Mouse (Mus musculus) Patski (cell line): Measurements from ENCODE around the gene Tmem132c. TPM values are rescaled to one million over a fixed set of nuclear protein-coding genes. Genes with fewer than 3 reads are reported as not detected.

Experiments used
- ATAC-seq: fragments of 100-300 bp; one replicate; pipeline ENCODE4 v1.8.0; 2021
- CTCF ChIA-PET: fragments of 350-600 bp; sonication (Branson Sonifier 250); formaldehyde crosslinking; loops from one replicate; lab custom pipeline; 2022; ENCODE audit warnings: inconsistent platforms; lab: Charles Lee
- POLR2A ChIA-PET: fragments of 350-600 bp; sonication (Branson Sonifier 250); formaldehyde crosslinking; loops from one replicate; lab custom pipeline; 2022; ENCODE audit warnings: antibody characterized with exemption, inconsistent platforms; lab: Charles Lee
- DNase-seq: peaks from one replicate; pipeline ENCODE4 v3.0.0-alpha.2; 2011; ENCODE audit warnings: low read depth, low spot score
- H3K27me3 ChIP-seq: fragments of 371-371 bp; one replicate; pipeline ENCODE4 v1.5.1; 2021
- CTCF ChIP-seq: fragments of 100-300 bp; IDR thresholded peaks from one replicate; pipeline ENCODE4 v1.5.1; 2021
- in situ Hi-C: fragments of 300-500 bp; cut with MboI; formaldehyde crosslinking; loops from 3 replicates; pipeline ENCODE4 v1.11.1; 2018; ENCODE audit warnings: low pct_unique_long_range_greater_than_20kb, mixed read lengths
- polyA plus RNA-seq: library from polyadenylated mRNA; unstranded; gene quantifications from one replicate; pipeline ENCODE4 v1.2.3, GENCODE M21; 2021

The Tmem132c gene
- polyA plus RNA-seq, 1 experiment from 2014 or later: not detected

DNA sequence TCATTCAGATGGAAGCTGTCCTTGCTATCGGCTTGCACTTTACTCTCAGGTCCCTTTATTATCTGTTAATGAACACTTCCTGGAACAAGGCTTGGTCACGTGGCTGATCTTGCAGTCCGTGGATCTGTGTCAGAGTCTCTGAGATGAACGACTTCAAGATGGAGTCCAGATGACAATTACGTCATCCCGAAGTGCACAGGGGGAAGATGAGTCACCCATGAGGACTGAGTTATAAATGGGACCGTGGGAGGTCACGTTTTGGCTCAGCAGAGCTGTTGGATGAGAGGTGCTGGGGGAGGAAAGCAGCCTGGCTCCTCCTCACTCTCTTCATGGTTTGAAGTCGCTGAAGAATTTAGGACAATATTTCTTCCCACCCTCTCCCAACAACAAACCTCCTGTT, 132.6 kb downstream of the Tmem132c start:
- no peaks in the 10 kb centered on the region for H3K27me3 ChIP-seq
- in situ Hi-C loops: no loop called here
- TF ChIP-seq CTCF: no peak
- POLR2A ChIA-PET: no interaction called here
- no peak for ATAC-seq
- no peak for DNase-seq
- CTCF ChIA-PET: no interaction called here

DNA sequence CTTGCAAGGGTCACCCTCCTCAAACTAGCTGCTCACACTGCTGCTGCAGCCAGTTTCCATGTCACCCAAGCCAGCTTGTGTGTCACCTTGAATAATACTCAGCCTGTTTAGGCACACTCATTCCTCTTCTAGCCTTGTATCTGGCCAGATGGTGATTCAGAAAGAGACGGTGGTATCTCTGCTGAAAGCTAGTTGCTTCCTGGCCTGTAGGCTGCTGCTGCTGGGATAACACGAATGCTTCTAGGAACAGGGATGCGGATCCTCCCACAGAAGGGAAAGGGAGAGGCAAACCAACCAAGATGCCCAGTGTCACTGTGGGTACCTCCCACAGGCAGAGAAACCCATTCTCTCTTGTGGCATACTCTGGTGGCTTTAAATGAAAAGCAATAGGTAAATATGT, 134.0 kb downstream of the Tmem132c start:
- in situ Hi-C loops: no loop called here
- ChIA-PET POLR2A (no interaction called here), CTCF (interaction anchor here (1.5 kb wide), 1 partner anchor 11 kb away, joined by 3 read pairs; no protein-coding TSS in a partner anchor)
- H3K27me3 ChIP-seq: no peaks in the 10 kb centered on the region
- ATAC-seq (no peak), DNase-seq (no peak)
- TF ChIP-seq CTCF: no peak

DNA sequence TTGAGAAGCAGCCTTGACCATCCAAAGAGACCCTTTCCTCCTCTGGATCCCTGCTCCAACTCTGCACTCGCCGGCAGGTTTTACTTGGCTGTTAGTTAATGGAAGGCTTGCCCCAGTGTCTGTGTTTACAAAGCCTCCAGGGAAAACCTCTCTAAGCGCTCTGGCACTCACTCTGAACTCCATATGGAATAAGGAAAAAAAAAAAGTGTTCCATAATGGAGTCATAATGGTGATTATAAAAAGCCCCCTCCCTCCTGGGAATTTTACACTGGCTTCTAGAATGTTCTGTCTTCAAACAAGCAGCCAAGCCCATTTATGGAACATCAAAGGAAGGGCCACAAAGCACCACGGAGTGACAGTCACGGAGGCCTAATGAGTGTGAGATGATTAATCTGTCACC, 136.9 kb downstream of the Tmem132c start:
- CTCF ChIA-PET: no interaction called here
- POLR2A ChIA-PET: no interaction called here
- in situ Hi-C loops: no loop called here
- TF ChIP-seq CTCF: no peak
- no peak for DNase-seq
- ATAC-seq: no peak
- H3K27me3 ChIP-seq: no peaks in the 10 kb centered on the region

DNA sequence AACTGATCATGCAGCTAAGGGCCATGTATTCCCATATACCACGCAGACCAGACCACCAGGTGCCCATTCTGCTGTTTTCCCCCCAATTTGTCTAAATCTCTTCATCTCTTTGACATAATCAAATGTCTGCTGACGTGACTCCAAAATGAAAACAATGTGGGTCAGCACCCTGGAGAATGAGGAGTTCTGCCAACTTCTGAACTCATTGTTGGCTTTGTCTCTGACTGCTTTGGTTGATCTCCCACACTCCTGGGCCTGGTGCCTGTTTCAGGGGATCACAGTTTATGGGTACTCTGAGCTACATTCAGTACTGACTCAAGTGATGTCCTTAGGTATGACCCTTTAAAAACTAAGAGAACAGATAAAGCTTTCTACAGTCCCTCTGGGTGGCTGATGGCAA, 137.7 kb downstream of the Tmem132c start:
- CTCF ChIA-PET: no interaction called here
- ATAC-seq (no peak), DNase-seq (no peak)
- POLR2A ChIA-PET: no interaction called here
- TF ChIP-seq CTCF: no peak
- in situ Hi-C loops: no loop called here
- H3K27me3 ChIP-seq: no peaks in the 10 kb centered on the region

DNA sequence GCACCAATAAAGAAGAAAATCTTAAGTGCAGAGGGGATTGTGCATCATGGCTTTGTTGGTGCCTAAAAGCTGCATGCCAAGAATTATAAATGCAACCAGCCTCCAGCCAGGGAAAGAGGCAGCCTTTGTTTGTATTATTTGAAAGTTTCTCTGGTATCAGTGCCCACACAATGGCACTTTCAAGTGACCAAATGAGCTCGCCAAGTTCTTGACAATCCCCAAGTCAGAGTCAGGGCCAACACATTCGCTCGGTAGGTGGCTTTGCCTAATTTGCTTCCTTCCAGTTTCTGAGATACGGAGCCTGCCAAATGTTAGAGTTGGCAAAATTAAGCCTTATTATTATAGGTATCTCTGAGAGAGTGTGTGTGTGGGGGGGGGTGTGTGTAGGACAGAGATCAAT, 139.6 kb downstream of the Tmem132c start:
- DNase-seq (no peak), ATAC-seq (no peak)
- POLR2A ChIA-PET: no interaction called here
- in situ Hi-C loops: no loop called here
- H3K27me3 ChIP-seq: no peaks in the 10 kb centered on the region
- CTCF ChIA-PET: no interaction called here
- no peak for TF ChIP-seq CTCF

DNA sequence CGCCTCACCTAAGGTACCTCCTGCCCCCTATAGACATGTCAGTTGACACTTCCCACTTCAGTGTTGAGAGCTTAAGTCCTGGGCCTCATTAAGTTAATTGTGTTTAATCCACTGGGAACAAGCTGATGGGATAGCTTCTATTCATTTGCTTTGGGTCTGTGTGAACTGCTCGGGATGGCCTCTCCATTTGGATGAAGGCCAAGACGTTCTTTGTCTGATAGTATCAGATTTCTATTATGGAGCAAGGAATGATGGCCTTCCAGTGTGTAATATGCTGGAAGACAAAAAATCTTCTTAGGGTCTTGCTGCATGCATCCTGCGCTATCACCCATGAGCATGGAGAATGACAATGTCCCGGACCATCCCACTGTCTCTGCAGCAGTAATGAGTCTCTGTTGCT, 141.0 kb downstream of the Tmem132c start:
- DNase-seq: no peak
- no peak for ATAC-seq
- POLR2A ChIA-PET: no interaction called here
- in situ Hi-C loops: no loop called here
- TF ChIP-seq CTCF: no peak
- H3K27me3 ChIP-seq: no peaks in the 10 kb centered on the region
- CTCF ChIA-PET: no interaction called here

DNA sequence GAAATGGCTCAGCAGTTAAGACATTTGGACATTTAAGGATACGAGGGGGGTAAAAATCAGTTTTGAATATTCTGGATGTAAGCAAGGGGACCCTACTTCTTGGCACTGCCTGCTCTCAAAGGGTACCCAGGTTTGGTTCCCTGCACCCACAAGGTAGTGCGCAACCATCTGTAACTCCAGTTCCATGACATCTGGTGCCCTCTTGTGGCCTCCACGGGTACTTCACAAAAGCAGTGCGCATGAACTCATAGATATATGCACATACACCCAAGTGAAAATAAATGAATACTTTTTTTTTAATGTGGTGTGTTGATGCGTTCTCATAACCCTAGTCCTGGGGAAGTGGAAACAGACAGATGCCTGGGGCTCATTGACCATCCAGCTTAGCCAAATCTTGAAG, 149.6 kb downstream of the Tmem132c start:
- in situ Hi-C loops: no loop called here
- no peak for TF ChIP-seq CTCF
- ChIA-PET CTCF (no interaction called here), POLR2A (no interaction called here)
- no peak for DNase-seq
- no peak for ATAC-seq
- H3K27me3 ChIP-seq: no peaks in the 10 kb centered on the region

DNA sequence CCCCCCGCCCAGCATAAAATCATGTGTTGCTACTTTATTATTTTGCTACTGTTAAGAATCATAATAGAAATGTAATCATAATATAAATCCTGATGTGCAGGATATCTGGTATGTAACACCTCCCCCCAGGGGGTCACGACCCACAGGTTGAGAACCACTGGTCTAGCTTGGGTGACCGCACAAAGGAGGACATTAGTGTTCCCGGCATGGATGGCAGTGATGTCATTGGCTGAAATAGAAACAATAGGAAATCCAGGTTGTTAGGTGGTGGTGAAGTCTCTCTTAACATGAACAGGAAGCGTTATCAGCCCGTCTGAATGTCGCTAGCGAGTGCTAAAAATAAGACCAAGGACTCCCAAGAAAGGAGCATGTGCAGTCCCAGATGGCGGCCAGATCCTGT, 155.3 kb downstream of the Tmem132c start:
- TF ChIP-seq CTCF: no peak
- DNase-seq (no peak), ATAC-seq (no peak)
- in situ Hi-C loops: no loop called here
- POLR2A ChIA-PET: no interaction called here
- H3K27me3 ChIP-seq: no peaks in the 10 kb centered on the region
- CTCF ChIA-PET: no interaction called here

DNA sequence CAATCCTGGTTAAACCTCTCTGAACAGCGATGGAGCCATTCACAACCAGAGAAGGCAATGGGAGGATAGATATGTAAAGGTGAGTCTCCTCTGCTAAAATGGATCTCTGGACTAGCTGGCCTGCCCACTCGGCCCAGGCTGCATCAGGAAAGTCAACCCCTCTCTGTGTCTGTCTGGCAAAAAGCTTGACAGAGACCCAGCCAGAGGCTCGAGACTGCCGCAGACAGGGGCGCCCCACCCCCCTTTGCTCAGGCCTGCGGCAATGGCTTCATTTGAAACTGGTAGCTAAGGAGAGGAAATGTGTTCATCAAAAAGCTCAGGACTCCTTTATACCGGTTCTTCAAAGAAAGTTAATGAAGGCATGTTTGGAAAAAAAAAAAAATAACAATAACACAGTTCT, 156.4 kb downstream of the Tmem132c start:
- DNase-seq: no peak
- ChIA-PET POLR2A (no interaction called here), CTCF (no interaction called here)
- TF ChIP-seq CTCF: no peak
- H3K27me3 ChIP-seq: no peaks in the 10 kb centered on the region
- in situ Hi-C loops: no loop called here
- ATAC-seq: no peak

DNA sequence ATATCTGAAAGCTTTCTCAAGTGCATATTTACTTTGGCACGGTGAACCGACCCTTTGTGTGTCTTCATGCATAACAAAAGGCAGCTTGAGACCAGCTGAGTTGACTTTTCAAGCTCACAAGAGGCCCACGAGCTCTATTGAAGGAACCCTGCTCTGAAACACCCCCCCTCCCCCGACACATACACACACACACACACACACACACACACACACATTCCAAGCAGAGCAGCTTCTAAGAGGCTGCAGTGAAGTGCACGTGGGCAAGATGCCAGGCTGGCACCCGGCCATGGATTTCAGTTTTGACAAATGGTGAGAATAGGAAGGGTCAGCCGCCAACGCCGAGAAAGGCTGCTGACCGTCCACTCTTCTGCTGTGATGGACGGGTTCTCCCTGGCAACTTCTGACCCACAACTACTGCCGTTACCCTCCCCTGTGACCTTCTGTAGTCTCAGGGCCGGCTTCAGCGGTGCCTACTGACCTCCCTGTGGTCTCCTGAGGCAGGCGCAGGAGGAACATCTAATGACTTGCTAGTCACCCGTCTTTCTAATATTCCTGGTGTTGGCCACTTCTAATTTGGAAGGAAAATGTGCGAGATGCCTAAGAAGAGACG, 163.9 kb downstream of the Tmem132c start:
- TF ChIP-seq CTCF: no peak
- no peak for ATAC-seq
- DNase-seq: no peak
- ChIA-PET POLR2A (interaction anchor here (0.8 kb wide), 1 partner anchor 1317 kb away, joined by 3 read pairs; no protein-coding TSS in a partner anchor), CTCF (no interaction called here)
- H3K27me3 ChIP-seq: no peaks in the 10 kb centered on the region
- in situ Hi-C loops: no loop called here

DNA sequence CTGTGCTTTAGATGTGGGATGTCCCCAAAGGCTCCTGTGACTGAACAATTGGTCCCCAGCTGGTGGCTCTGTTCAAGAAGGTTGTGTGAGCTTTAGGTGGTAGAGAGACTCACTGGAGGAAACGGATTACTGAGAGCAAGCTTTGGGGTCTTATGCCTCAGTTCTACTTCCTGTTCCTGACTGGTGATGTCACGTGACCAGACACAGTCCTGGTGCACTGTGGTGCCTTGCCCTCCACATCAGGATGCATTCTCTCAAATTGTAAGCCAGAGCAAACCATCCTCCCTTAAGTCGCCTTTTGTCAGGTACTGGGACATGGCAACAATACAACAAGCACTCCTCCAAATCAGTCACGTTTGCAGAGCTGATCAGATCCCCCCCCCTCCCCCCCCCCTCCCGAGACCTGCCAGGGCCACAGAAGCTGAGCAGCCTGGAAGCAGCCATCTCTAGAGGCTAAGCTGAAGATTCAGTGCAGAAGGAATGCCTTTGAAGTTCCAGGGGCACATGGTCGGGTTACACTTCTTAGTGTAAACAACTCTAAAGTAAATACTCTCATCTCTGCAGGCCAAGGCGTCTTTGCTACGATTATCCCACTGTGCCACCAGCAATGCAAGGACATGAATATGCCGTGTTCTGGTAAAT, 164.5 kb downstream of the Tmem132c start:
- H3K27me3 ChIP-seq: no peaks in the 10 kb centered on the region
- ChIA-PET POLR2A (interaction anchor here (0.8 kb wide), 1 partner anchor 1317 kb away, joined by 3 read pairs; no protein-coding TSS in a partner anchor), CTCF (no interaction called here)
- in situ Hi-C loops: no loop called here
- DNase-seq: no peak
- TF ChIP-seq CTCF: no peak
- no peak for ATAC-seq
